Mouse (Mus musculus) kidney, embryonic 16.5 days (tissue): ENCODE measurements around the gene Bend5. TPM values are rescaled to one million over a fixed set of nuclear protein-coding genes. Genes with fewer than 3 reads are reported as not detected.

Source experiments
- ATAC-seq: fragments of 200-750 bp; cut with Nextera tagmentation; 2 replicates; pipeline ENCODE4 v1.8.0; 2017; ENCODE audit warnings: moderate TSS enrichment; ENCODE audit not compliant: low FRiP score, low TSS enrichment
- H3K27ac ChIP-seq: fragments of 300-500 bp; sonication (generic); 2 replicates; pipeline ENCODE4 v1.5.1; 2014; ENCODE audit warnings: low read length
- H3K27me3 ChIP-seq: fragments of 300-500 bp; sonication (generic); 2 replicates; pipeline ENCODE4 v1.6.1; 2014; ENCODE audit warnings: low read length, control low read depth, mixed read lengths; ENCODE audit not compliant: insufficient read depth
- H3K36me3 ChIP-seq: fragments of 300-500 bp; sonication (generic); 2 replicates; pipeline ENCODE4 v1.6.1; 2014; ENCODE audit warnings: low read length, control low read depth, mixed read lengths; ENCODE audit not compliant: insufficient read depth
- H3K4me1 ChIP-seq: fragments of 300-500 bp; sonication (generic); 2 replicates; pipeline ENCODE4 v1.6.1; 2014; ENCODE audit warnings: low read length, control low read depth, mixed read lengths; ENCODE audit not compliant: insufficient read depth
- H3K4me2 ChIP-seq: fragments of 300-500 bp; sonication (generic); replicated peaks from 2 replicates; pipeline ENCODE4 v1.6.1; 2014; ENCODE audit warnings: low read depth, low read length
- H3K4me3 ChIP-seq: fragments of 300-500 bp; sonication (generic); 2 replicates; pipeline ENCODE4 v1.5.1; 2014; ENCODE audit warnings: mild to moderate bottlenecking, low read length
- H3K9ac ChIP-seq: fragments of 300-500 bp; sonication (generic); replicated peaks from 2 replicates; pipeline ENCODE4 v1.6.1; 2014; ENCODE audit warnings: low read length
- H3K9me3 ChIP-seq: fragments of 300-500 bp; sonication (generic); 2 replicates; pipeline ENCODE4 v1.6.1; 2016; ENCODE audit warnings: low read length, control low read depth
- WGBS: fragments of 180-500 bp; shearing (Covaris S2); extraction: QIAGEN DNeasy Blood & Tissue Kit; methylation state at CpG from one replicate; pipeline ENCODE4 v1.1.7; 2014; 5-methylcytosine and 5-hydroxymethylcytosine counted together
- polyA plus RNA-seq: library from polyadenylated mRNA; unstranded; fragments of >200 nt; fragmentation: Nextera tagmentation; extraction: Ambion mirVana; gene quantifications from 2 replicates; pipeline ENCODE4 v1.2.1, GENCODE M21; 2015

Bend5 gene
- polyA plus RNA-seq, 1 experiment from 2014 or later: 28.0 TPM

DNA sequence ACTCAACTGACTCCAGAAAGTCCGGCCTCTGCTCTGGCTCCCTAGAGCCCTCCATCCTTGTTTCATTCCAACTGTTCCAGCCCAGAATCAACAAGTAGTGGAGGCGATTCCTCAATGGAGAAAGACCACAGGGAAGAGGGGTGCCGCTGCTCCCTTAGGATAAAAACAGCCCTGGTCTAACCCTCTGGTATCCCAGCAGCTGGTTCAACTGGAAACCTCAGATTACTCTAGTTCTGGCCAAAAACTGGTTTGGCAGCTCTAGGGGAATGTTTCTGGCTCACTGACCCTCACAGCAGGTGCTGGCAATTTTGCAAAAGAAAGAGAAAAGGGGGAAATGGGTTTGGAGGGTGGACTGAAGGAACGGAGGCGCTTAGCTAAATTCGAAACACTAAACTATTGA is 407 bp upstream of the Bend5 start:
- Histone ChIP-seq H3K4me2 (peak overlapping the region; percentile 68), H3K4me3 (peak overlapping the region; percentile 93), H3K36me3 (peaks cover 8% of the 10 kb centered on the region), H3K4me1 (peaks cover 18% of the 10 kb centered on the region), H3K9me3 (no peaks in the 10 kb centered on the region), H3K27me3 (no peaks in the 10 kb centered on the region), H3K9ac (peak overlapping the region; percentile 95), H3K27ac (peak overlapping the region; percentile 91)
- WGBS: under 1% methylated on average over 6 of the region's 6 CpGs
- peak; percentile 57 for ATAC-seq

DNA sequence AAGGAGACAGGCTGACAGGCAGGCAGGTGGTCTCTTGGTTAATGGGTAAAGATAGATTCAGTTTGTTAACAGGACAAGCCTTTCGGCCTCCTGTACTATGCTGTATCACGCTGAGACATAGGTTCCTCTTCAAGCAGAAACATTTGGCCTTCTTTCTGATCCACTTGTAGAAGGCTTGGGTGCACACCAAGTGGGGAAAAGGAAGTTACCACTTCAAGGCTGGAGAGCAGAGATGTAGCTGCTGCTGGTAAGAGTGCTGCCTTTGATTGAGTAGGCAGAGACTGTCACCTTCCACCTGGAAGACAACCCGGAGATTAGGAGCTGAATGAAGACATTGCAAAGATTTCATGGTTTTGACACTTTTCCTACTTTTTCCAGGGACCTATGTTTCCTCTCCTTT is 1.3 kb downstream of the Bend5 start:
- no peak for ATAC-seq
- Histone ChIP-seq H3K27me3 (no peaks in the 10 kb centered on the region), H3K4me1 (peaks cover 18% of the 10 kb centered on the region), H3K27ac (0 out of 2 replicates have a peak overlapping the region, but pooled peaks have one; percentile 91), H3K4me3 (peak overlapping the region; percentile 93), H3K9me3 (no peaks in the 10 kb centered on the region), H3K4me2 (peak overlapping the region; percentile 68), H3K9ac (peak overlapping the region; percentile 95), H3K36me3 (peaks cover 8% of the 10 kb centered on the region)
- WGBS: 54% methylated on average over 3 of the region's 3 CpGs

DNA sequence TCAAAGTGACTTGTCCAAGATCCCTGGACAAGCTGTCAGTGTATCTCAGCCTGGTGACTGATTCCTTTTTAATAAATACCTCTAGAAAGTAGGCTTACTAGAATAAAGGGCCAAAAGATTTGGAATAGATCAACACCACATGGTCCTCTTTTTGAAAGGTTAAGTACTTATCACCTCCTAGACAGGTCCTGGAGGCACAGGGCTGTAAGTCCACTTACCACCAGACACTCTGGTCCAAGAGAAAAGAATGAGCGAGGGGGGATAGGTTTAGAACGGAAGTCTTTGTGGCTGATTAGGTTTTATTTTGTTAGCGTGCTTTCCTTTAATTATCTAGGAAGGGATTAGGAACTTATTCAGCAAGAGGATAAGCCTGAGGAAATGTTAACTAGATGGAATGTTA is 1.7 kb downstream of the Bend5 start:
- Histone ChIP-seq H3K27ac (peak overlapping the region; percentile 45; the same call in 1 of the 2 replicates), H3K36me3 (peaks cover 8% of the 10 kb centered on the region), H3K4me1 (peaks cover 18% of the 10 kb centered on the region), H3K9ac (no peak overlapping the region), H3K27me3 (no peaks in the 10 kb centered on the region), H3K4me2 (peak overlapping the region; percentile 68), H3K4me3 (peak overlapping the region; percentile 93), H3K9me3 (no peaks in the 10 kb centered on the region)
- 65% methylated on average over 3 of the region's 3 CpGs for WGBS
- no peak for ATAC-seq

DNA sequence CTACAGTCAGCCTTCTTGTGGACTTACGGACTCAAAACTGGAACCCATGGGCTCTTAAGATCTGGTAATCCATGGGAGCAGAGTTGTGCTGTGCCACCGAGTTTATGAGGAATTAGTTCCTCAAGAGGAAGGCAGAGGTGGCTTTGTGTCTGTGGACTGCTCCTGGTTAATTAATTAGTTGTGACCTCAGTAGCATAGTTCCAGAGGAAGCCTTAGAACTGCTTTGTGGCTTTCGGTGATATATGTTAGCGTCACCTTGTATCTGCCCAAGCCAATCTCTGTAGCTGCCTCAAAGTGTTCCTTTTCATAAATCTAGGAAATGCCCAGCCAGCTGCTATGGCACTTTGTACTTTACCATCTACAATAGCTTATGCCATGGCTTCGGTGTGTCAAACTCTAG is 2.9 kb downstream of the Bend5 start:
- H3K36me3 ChIP-seq: peaks cover 8% of the 10 kb centered on the region
- H3K4me3 ChIP-seq: no peak overlapping the region
- no peak overlapping the region for H3K9ac ChIP-seq
- ATAC-seq: no peak
- H3K4me1 ChIP-seq: peaks cover 25% of the 10 kb centered on the region
- no peaks in the 10 kb centered on the region for H3K27me3 ChIP-seq
- no peak overlapping the region for H3K4me2 ChIP-seq
- H3K9me3 ChIP-seq: no peaks in the 10 kb centered on the region
- no peak overlapping the region for H3K27ac ChIP-seq
- WGBS: 80% methylated on average over 5 of the region's 5 CpGs

DNA sequence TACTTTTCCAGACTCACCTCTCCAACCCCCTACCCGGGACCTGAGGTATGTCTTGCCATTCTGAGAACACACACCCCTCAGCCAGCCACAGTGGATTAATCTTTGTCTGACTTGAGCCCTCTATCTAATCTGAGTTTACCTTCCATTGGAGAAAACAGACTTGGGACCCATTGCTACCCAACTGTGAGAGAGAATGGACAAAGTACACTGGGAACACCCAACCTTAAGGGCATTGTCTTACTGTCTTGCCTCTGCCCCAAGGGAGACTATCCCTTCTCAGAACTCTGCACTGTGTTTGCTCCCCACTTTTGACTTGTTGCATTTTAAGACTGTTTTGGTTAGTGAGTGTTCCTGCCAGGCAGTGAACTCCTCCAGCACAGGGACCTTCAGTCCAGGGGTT is 4.7 kb downstream of the Bend5 start:
- peak overlapping the region; percentile 0; the same call in 1 of the 2 replicates for H3K27ac ChIP-seq
- no peaks in the 10 kb centered on the region for H3K9me3 ChIP-seq
- H3K27me3 ChIP-seq: no peaks in the 10 kb centered on the region
- ATAC-seq: no peak
- H3K4me3 ChIP-seq: no peak overlapping the region
- WGBS: 91% methylated on average over 1 of the region's 1 CpGs
- H3K4me1 ChIP-seq: peaks cover 21% of the 10 kb centered on the region
- no peak overlapping the region for H3K9ac ChIP-seq
- no peak overlapping the region for H3K4me2 ChIP-seq
- H3K36me3 ChIP-seq: peaks cover 8% of the 10 kb centered on the region

DNA sequence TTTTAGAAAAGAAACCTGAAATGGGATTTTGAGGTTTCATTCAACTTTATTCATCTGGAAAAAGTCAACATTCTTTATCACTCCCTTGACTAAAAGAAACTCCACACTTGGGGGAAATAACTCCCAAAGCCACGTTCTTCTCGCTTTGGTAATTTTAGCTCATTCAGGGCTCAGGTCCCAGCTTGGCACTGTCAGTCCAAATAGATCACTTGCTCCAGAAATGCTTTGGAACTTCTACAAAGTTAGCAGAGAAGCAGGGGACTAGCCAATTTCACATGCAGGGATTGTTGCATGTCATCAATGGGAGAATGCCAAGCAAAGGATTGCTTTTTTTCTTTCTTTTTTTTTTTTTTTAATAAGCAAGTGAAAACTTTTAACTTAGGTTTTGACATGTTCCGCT is 5.2 kb downstream of the Bend5 start:
- Histone ChIP-seq H3K27me3 (no peaks in the 10 kb centered on the region), H3K36me3 (peaks cover 9% of the 10 kb centered on the region), H3K9me3 (no peaks in the 10 kb centered on the region), H3K4me3 (no peak overlapping the region), H3K4me2 (no peak overlapping the region), H3K4me1 (peaks cover 25% of the 10 kb centered on the region), H3K9ac (no peak overlapping the region), H3K27ac (no peak overlapping the region; the same call in 1 of the 2 replicates)
- 64% methylated on average over 3 of the region's 3 CpGs for WGBS
- ATAC-seq: no peak

DNA sequence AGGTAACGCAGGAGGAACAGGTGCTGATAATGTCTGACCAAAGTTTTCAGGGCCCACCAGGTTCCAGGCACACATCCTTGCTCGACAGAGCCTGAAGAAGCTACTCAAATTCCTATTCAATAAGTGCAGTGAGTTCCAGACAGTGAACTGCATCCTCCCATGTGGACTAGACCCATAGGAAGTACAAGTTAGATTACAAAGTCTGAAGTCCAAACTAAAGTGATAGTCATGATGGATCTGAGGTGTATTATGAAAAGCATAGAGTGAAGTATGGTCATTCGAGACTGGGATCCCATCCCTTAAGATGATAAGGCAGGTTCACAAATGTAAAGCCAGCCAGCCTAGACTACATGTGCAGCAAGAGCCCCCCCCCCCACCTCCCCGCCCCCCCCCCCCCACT is 6.1 kb downstream of the Bend5 start:
- Histone ChIP-seq H3K9me3 (no peaks in the 10 kb centered on the region), H3K4me3 (no peak overlapping the region), H3K4me1 (peaks cover 27% of the 10 kb centered on the region), H3K9ac (no peak overlapping the region), H3K27ac (no peak overlapping the region), H3K4me2 (no peak overlapping the region), H3K36me3 (peaks cover 11% of the 10 kb centered on the region), H3K27me3 (no peaks in the 10 kb centered on the region)
- ATAC-seq: no peak
- WGBS: 80% methylated on average over 4 of the region's 4 CpGs

DNA sequence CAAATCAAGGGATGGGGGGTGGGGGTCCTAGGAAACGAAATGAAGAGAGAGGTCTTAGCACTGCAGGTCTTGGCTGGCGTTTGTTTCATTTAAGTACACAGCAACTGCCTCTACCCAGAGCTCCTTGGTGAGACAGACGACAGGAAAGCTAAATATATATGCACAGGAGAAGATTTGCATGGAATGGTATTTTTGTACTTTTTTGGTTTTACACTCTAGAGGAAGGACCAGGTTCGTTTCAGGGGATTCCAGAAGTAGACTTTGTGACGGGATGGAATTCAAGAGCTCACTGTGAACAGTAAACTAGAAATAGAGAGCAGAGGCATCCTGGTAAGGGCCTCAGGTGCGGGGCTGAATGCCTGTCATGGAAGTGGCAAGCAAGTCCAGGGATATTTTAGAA is 7.0 kb downstream of the Bend5 start:
- no peaks in the 10 kb centered on the region for H3K27me3 ChIP-seq
- H3K4me1 ChIP-seq: peaks cover 20% of the 10 kb centered on the region
- no peak overlapping the region for H3K9ac ChIP-seq
- H3K4me2 ChIP-seq: no peak overlapping the region
- no peak for ATAC-seq
- 84% methylated on average over 6 of the region's 6 CpGs for WGBS
- peaks cover 11% of the 10 kb centered on the region for H3K36me3 ChIP-seq
- no peak overlapping the region for H3K27ac ChIP-seq
- no peaks in the 10 kb centered on the region for H3K9me3 ChIP-seq
- H3K4me3 ChIP-seq: no peak overlapping the region

DNA sequence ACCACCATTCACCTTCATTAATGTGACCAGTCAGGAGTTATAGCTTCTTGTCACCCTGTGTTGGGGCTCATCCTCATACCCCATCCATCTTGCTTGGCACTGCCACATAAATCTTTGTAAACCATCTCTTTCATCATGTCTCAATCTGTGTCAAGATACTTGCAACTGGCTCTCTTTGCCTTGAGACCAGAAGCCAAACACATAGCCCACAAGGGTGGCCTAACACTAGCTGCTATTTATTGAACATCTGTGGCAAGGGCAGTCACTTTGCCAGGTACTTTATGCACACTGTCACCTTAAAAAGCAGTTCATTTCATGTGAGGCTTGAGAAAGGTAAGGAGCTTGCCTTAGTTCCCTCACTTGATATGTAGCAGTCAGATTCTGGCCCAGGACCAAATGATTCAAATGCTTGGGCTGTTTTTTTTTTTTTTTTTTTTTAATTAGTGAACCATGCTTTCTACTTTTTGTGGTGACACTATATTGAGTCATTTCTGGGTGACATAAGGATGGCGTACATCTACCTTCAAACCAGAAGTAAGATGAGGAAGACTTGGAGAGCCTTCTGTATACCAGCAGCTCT is 9.7 kb downstream of the Bend5 start:
- no peak overlapping the region for H3K9ac ChIP-seq
- no peak overlapping the region for H3K4me3 ChIP-seq
- WGBS: 93% methylated on average over 1 of the region's 1 CpGs
- ATAC-seq: no peak
- no peak overlapping the region for H3K27ac ChIP-seq
- peaks cover 3% of the 10 kb centered on the region; the same call in 1 of the 2 replicates for H3K36me3 ChIP-seq
- H3K27me3 ChIP-seq: no peaks in the 10 kb centered on the region
- no peak overlapping the region for H3K4me2 ChIP-seq
- H3K9me3 ChIP-seq: no peaks in the 10 kb centered on the region
- peaks cover 18% of the 10 kb centered on the region; the same call in 1 of the 2 replicates for H3K4me1 ChIP-seq

DNA sequence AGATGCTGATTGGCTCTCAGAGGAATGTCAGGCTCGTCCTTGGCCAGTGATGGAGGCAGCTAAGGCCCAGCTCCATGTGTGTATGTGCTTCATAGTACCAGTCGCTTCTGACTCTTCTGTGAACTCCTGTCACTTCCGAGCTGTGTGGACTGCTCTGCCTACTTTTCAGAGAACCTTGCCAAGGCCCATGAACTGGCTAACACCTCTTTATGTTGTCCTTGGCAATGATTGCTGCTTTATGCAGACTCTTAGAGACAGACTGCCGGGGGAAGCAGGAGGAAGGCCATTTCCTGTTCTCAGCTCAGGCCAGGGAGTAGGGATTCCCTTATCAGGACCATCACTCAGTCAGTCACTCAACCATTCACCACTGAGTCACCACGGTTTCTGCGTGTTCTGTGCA is 10.4 kb downstream of the Bend5 start:
- Histone ChIP-seq H3K4me3 (no peak overlapping the region), H3K4me2 (no peak overlapping the region), H3K27ac (0 out of 2 replicates have a peak overlapping the region, but pooled peaks have one; percentile 23), H3K36me3 (0 out of 2 replicates have a peak, but pooled peaks cover 3% of the 10 kb centered on the region), H3K9ac (no peak overlapping the region), H3K9me3 (no peaks in the 10 kb centered on the region), H3K27me3 (no peaks in the 10 kb centered on the region), H3K4me1 (peaks cover 18% of the 10 kb centered on the region; the same call in 1 of the 2 replicates)
- ATAC-seq: peak; percentile 83
- 35% methylated on average over 6 of the region's 6 CpGs for WGBS
